Mouse (Mus musculus) hindbrain, embryonic 16.5 days (tissue): Measurements from ENCODE around the gene Hist1h3i. TPM values are rescaled to one million over a fixed set of nuclear protein-coding genes. Genes with fewer than 3 reads are reported as not detected.
"Not testable (repeated sequence)": the region's sequence is repeated elsewhere in the genome, so short reads cannot be mapped to it uniquely, and the experiment has no call there.

ENCODE experiments used
- ATAC-seq: fragments of 200-750 bp; cut with Nextera tagmentation; 2 replicates; pipeline ENCODE4 v1.8.0; 2017; ENCODE audit warnings: moderate TSS enrichment, moderate library complexity
- H3K27ac ChIP-seq: fragments of 300-500 bp; sonication (generic); 2 replicates; pipeline ENCODE4 v1.5.1; 2014; ENCODE audit warnings: low read depth, mild to moderate bottlenecking, control low read depth, low read length, moderate library complexity
- H3K27me3 ChIP-seq: fragments of 300-500 bp; sonication (generic); replicated peaks from 2 replicates; pipeline ENCODE4 v1.6.1; 2014; ENCODE audit warnings: low read length; ENCODE audit not compliant: control insufficient read depth, insufficient read depth
- H3K36me3 ChIP-seq: fragments of 300-500 bp; sonication (generic); 2 replicates; pipeline ENCODE4 v1.6.1; 2014; ENCODE audit warnings: mild to moderate bottlenecking, low read length, moderate library complexity, mixed read lengths; ENCODE audit not compliant: control insufficient read depth, insufficient read depth
- H3K4me1 ChIP-seq: fragments of 300-500 bp; sonication (generic); 2 replicates; pipeline ENCODE4 v1.6.1; 2014; ENCODE audit warnings: low read depth, low read length; ENCODE audit not compliant: control insufficient read depth, insufficient read depth
- H3K4me2 ChIP-seq: fragments of 300-500 bp; sonication (generic); 2 replicates; pipeline ENCODE4 v1.6.1; 2014; ENCODE audit warnings: mild to moderate bottlenecking, low read length, control low read depth, moderate library complexity
- H3K4me3 ChIP-seq: fragments of 300-500 bp; sonication (generic); 2 replicates; pipeline ENCODE4 v1.5.1; 2014; ENCODE audit warnings: mild to moderate bottlenecking, low read length, control low read depth, moderate library complexity
- H3K9ac ChIP-seq: fragments of 300-500 bp; sonication (generic); 2 replicates; pipeline ENCODE4 v1.6.1; 2014; ENCODE audit warnings: low read depth, mild to moderate bottlenecking, control low read depth, low read length, moderate library complexity
- H3K9me3 ChIP-seq: fragments of 300-500 bp; sonication (generic); 2 replicates; pipeline ENCODE4 v1.6.1; 2014; ENCODE audit warnings: mild to moderate bottlenecking, low read length, moderate library complexity; ENCODE audit not compliant: control insufficient read depth
- WGBS: fragments of 180-500 bp; shearing (Covaris S2); extraction: QIAGEN DNeasy Blood & Tissue Kit; methylation state at CpG from one replicate; pipeline ENCODE4 v1.1.7; 2014; 5-methylcytosine and 5-hydroxymethylcytosine counted together
- polyA plus RNA-seq: library from polyadenylated mRNA; unstranded; fragments of >200 nt; fragmentation: Nextera tagmentation; extraction: Ambion mirVana; gene quantifications from 2 replicates; pipeline ENCODE4 v1.2.1, GENCODE M21; 2015

The Hist1h3i gene
- polyA plus RNA-seq: 19.4 and 19.7 TPM in 2 replicates

DNA sequence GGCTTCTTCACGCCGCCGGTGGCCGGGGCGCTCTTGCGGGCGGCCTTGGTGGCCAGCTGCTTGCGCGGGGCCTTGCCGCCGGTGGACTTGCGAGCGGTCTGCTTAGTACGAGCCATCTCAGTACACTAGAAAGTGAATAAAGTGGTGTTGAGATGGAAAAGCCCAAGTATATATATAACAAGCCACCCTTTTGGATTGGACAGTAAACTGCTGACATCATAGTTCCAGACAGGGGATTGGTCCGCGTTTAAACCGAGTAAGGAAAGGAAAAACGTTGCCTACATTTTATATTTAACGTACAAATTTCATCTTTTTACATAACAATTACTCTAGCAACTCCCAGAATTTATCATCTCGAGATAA is at the start of gene Hist1h3i:
TSS of gene Hist1h3i (minus strand) at position 116 of the 363 bp plus-strand sequence.
- WGBS: under 1% methylated on average over 13 of the region's 20 CpGs
- H3K9ac ChIP-seq: peak within 1 kb of the TSS; percentile 59
- H3K9me3 ChIP-seq: no peaks in the 10 kb centered on the region
- 0 out of 2 replicates have a peak, but pooled peaks cover 2% of the 10 kb centered on the region for H3K27me3 ChIP-seq
- peak within 1 kb of the TSS; percentile 37 for H3K4me3 ChIP-seq
- peak within 1 kb of the TSS; percentile 74 for H3K4me2 ChIP-seq
- peak; percentile 82 for ATAC-seq
- H3K4me1 ChIP-seq: peaks cover 35% of the 10 kb centered on the region
- peak within 1 kb of the TSS; percentile 68 for H3K27ac ChIP-seq
- H3K36me3 ChIP-seq: no peaks in the 10 kb centered on the region

DNA sequence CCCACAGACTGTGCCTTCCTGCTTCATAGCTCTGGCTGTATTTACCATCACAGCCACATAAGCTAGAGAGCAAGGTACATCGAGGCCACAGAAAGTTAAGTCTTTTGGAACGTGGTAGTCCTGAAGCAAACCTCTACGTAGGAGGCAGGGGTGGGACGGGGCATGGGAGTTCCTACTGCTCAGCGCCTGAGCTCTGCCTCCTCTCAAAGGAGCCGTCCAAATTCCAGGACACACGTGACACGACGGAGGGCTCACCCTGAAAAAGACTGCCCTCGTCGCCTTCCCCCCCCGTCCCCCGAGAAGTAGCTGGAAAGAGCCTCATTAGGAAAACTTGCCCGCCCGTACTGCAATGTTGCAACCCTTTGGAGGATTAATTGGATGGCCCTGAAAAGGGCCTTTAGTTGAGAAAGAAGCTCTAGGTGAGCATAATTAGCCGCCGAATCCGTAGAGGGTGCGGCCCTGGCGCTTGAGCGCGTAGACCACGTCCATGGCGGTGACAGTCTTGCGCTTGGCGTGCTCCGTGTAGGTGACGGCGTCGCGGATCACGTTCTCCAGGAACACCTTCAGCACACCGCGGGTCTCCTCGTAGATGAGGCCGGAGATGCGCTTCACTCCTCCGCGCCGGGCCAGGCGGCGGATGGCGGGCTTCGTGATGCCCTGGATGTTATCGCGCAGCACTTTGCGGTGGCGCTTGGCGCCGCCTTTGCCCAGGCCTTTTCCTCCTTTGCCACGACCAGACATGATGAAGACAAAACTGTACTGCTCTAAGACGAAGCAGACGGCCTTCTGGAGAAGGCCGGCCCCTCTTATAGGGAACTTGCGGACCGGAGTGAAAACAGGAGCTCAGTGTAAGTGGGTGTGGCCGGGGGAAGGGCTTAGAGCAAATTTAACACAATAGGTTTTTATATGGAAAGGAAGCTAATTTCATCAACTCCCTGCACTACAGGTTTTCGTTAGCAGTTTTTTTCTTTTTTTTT is 48.5 kb upstream of the Hist1h3i start, which contains the start of gene Hist1h4n:
TSS of gene Hist1h4n (minus strand) at position 779 of the 977 bp plus-strand sequence.
- peak; percentile 89 for ATAC-seq
- H3K27me3 ChIP-seq: not testable (repeated sequence)

DNA sequence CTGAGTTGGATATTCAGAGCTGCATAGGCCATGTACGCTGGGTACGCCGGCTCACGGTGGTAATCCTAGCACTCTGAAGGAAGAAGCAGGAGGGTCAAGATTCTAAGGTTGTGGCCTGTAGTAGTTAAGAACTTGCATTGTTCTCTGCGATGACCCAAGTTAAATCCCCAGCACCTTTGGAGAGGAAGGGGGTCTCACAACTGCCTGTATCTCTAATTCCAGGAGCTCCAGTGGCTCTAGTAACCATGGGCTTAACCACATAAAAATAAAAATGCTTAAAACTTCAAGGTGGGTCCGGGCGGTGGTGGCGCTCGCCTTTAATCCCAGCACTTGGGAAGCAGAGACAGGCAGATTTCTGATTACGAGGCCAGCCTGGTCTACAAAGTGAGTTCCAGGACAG is 47.2 kb upstream of the Hist1h3i start:
- Histone ChIP-seq H3K27ac (no peak overlapping the region), H3K36me3 (no peaks in the 10 kb centered on the region), H3K4me2 (no peak overlapping the region), H3K9ac (no peak overlapping the region), H3K4me3 (no peak overlapping the region), H3K27me3 (no peaks in the 10 kb centered on the region), H3K9me3 (no peaks in the 10 kb centered on the region), H3K4me1 (no peaks in the 10 kb centered on the region)
- 89% methylated on average over 10 of the region's 10 CpGs for WGBS
- no peak for ATAC-seq

More for the DNA sequence above, 48.5 kb upstream of the Hist1h3i start, which contains the start of gene Hist1h4n:
- not testable (repeated sequence) for H3K9ac ChIP-seq, H3K4me3 ChIP-seq, H3K9me3 ChIP-seq, H3K36me3 ChIP-seq, H3K4me1 ChIP-seq, H3K27ac ChIP-seq
- H3K4me2 ChIP-seq: peak within 1 kb of the TSS; percentile 43
- WGBS: under 1% methylated on average over 15 of the region's 58 CpGs

DNA sequence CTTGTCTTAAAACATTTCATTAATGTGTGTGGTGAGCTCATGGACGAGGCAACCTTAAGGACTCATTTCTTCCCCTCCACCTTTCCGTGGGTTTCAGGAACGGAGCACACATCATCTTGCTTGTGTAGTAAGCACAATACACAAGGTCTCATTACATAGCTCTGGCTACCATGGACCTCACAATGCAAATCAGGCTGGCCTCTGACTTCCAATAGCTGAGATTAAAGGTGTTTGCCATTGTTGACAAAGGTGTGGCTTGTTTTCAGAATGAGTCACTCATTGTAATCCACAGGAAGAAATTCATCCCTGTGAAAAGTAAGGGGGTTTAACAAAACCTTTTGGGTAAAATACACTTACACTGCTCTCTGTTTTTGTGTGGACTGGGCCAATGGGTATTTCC is 45.3 kb upstream of the Hist1h3i start:
- Histone ChIP-seq H3K4me1 (no peaks in the 10 kb centered on the region), H3K9me3 (no peaks in the 10 kb centered on the region), H3K36me3 (no peaks in the 10 kb centered on the region), H3K27me3 (no peaks in the 10 kb centered on the region), H3K4me3 (no peak overlapping the region), H3K27ac (no peak overlapping the region), H3K4me2 (no peak overlapping the region), H3K9ac (no peak overlapping the region)
- no peak for ATAC-seq
- 89% methylated on average over 3 of the region's 3 CpGs for WGBS

DNA sequence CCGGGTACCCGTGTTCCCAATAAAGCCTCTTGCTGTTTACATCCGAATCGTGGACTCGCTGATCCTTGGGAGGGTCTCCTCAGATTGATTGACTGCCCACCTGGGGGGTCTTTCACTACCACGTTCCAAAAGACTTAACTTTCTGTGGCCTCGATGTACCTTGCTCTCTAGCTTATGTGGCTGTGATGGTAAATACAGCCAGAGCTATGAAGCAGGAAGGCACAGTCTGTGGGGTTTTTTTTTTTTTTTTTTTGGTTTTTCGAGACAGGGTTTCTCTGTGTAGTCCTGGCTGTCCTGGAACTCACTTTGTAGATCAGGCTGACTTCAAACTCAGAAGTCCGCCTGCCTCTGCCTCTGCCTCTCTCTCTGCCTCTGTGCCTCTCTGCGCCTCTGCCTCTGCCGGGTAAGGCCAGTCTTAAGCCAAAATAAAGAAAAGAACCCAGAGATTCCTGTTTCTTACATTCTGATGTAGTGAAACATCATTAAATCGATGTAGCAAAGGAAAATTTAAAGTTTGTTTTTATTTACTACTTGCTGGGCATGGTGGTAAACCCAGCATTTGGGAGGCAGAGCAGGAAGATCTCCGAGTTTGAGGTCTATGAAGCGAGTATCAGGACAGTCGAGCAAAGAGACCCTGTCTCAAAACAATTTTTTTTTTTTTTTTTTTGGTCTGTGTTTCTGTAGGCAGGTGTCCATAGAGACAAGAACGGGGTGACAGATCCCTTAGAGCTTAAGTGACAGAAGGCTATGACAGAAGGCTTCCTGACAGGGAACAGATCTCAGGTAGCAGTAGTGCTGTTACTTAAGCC is 37.1 kb upstream of the Hist1h3i start:
- 60% methylated on average over 6 of the region's 16 CpGs for WGBS
- H3K9ac ChIP-seq, H3K4me3 ChIP-seq, H3K9me3 ChIP-seq, H3K36me3 ChIP-seq, H3K4me2 ChIP-seq, H3K27me3 ChIP-seq, H3K4me1 ChIP-seq, H3K27ac ChIP-seq, ATAC-seq: not testable (repeated sequence)

DNA sequence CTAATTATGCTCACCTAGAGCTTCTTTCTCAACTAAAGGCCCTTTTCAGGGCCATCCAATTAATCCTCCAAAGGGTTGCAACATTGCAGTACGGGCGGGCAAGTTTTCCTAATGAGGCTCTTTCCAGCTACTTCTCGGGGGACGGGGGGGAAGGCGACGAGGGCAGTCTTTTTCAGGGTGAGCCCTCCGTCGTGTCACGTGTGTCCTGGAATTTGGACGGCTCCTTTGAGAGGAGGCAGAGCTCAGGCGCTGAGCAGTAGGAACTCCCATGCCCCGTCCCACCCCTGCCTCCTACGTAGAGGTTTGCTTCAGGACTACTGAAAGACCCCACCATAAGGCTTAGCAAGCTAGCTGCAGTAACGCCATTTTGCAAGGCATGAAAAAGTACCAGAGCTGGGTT is 28.9 kb upstream of the Hist1h3i start:
- H3K4me2 ChIP-seq: peak overlapping the region; percentile 39
- H3K27ac ChIP-seq, H3K4me1 ChIP-seq, H3K36me3 ChIP-seq, H3K27me3 ChIP-seq, H3K9me3 ChIP-seq, H3K9ac ChIP-seq: not testable (repeated sequence)
- 0 out of 2 replicates have a peak, but pooled peaks have one; percentile 3 for ATAC-seq
- peak overlapping the region; percentile 20 for H3K4me3 ChIP-seq
- 3% methylated on average over 10 of the region's 14 CpGs for WGBS

DNA sequence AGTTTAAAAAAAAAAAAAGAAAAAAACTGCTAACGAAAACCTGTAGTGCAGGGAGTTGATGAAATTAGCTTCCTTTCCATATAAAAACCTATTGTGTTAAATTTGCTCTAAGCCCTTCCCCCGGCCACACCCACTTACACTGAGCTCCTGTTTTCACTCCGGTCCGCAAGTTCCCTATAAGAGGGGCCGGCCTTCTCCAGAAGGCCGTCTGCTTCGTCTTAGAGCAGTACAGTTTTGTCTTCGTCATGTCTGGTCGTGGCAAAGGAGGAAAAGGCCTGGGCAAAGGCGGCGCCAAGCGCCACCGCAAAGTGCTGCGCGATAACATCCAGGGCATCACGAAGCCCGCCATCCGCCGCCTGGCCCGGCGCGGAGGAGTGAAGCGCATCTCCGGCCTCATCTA is 28.4 kb upstream of the Hist1h3i start, which contains the start of gene Hist1h4m:
TSS of gene Hist1h4m (plus strand) at position 208 of the 400 bp plus-strand sequence.
- not testable (repeated sequence) for H3K9me3 ChIP-seq, H3K27me3 ChIP-seq, H3K9ac ChIP-seq, H3K4me1 ChIP-seq, H3K36me3 ChIP-seq, H3K27ac ChIP-seq
- WGBS: no CpG with 5 or more reads among the region's 24 CpGs
- peak; percentile 74 for ATAC-seq
- H3K4me2 ChIP-seq: peak within 1 kb of the TSS; percentile 39
- peak within 1 kb of the TSS; percentile 20 for H3K4me3 ChIP-seq

DNA sequence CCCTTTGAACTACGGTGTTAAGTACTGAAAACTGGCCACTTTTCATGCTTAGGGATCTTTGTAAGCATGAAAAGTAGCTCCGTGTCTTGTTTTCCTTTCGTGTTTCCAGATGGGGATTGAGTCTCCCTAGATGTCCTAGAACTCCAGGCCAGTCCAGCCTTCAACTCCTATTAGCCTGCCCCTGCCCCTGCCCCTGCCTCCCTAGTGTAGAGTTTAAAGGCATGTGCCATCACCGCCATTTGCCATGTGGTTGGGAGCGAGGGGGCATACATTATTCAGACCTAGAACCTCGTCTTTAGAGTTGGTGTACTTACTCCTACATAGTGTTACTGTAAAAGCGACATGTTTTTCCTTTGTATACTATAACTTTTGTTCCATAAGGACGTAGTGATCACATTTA is 27.9 kb upstream of the Hist1h3i start:
- peak; percentile 14 for ATAC-seq
- not testable (repeated sequence) for H3K36me3 ChIP-seq, H3K9me3 ChIP-seq, H3K4me2 ChIP-seq, H3K27me3 ChIP-seq, H3K4me1 ChIP-seq, H3K4me3 ChIP-seq, H3K9ac ChIP-seq, H3K27ac ChIP-seq
- WGBS: no CpG with 5 or more reads among the region's 8 CpGs

DNA sequence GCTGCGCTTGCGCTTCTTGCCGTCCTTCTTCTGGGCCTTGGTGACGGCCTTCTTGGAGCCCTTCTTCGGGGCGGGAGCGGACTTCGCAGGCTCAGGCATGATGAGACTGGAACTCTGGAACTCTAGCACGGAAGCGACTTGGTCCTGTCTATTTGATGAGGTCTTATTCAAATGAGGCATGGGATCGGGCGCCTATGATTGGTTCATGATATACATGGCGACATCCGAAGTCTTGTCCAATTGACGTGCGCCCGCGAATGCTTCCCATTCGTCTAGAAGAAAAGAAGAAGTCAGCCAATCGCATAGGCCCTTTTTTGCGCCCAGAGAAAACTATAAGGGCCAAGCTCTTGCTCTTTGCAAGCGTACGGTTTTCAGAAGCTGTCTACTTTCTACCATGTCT is 26.9 kb upstream of the Hist1h3i start, which contains the start of the genes Hist1h2bq and Hist1h2ao:
TSS of gene Hist1h2bq (minus strand) at position 125 of the 400 bp plus-strand sequence.
TSS of gene Hist1h2ao (plus strand) at position 393 of the 400 bp plus-strand sequence.
- H3K4me2 ChIP-seq, H3K27me3 ChIP-seq, H3K27ac ChIP-seq, H3K4me3 ChIP-seq, H3K4me1 ChIP-seq, H3K9ac ChIP-seq, H3K9me3 ChIP-seq, H3K36me3 ChIP-seq: not testable (repeated sequence)
- peak; percentile 99 for ATAC-seq
- WGBS: no CpG with 5 or more reads among the region's 23 CpGs
